Mouse (Mus musculus) right cerebral cortex, adult 18-20 months (tissue): Measurements from ENCODE around the gene Ppl.

Experiments used
- DNase-seq: peaks from one replicate; pipeline ENCODE4 v3.0.0; 2022; ENCODE audit warnings: mixed read lengths

Gene Ppl

GRCm38 (mm10) chr16:5132401-5132801, at the start of gene Ppl:
TSS of gene Ppl (minus strand) at chr16:5132421.
- DNase-seq = no peak

GRCm38 (mm10) chr16:5172636-5173035, 40.4 kb upstream of the Ppl start:
- DNase-seq = no peak

DNA sequence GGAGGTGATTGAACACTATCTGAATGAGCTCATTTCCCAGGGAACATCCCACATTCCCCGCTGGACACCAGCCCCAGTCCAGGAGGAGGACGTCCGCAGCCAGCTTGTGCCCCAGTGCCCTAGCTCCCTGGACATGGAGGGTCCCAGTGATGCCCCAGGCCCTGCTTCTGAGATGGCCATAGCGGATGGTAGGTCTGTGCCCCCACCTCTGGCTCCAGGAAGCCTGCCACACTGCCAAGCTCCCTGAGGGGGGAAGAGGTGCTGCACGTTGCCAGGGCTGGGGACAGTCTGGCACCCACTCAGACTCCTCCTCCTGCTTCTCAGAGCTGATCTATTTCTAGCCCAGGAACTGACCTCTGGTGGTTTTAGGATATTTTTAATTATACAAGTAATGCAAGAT, 36.6 kb upstream of the Ppl start:
- DNase-seq = no peak

GRCm38 (mm10) chr16:5168038-5168437, 35.8 kb upstream of the Ppl start:
- no peak for DNase-seq

GRCm38 (mm10) chr16:5164327-5164726, 32.1 kb upstream of the Ppl start:
- DNase-seq = no peak

DNA sequence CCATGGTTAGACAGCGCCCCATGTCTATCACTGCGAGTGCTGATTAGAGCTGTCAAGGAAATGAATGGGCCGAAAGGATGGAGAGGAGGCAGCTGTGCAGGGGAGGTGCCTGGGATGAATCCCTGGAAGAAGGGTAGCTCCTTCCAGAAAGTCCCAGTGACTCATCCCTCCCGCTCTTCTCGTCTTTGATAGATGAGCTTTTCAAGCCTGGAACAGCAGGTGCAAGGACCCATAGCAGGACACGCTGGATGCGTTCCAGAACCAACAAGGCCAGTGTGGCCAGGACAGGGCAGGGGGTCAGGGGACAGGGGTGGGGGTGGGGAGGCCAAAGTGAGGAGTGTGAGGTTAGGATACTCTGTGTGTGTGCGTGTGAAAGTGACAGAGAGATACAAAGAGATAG, 27.0 kb upstream of the Ppl start:
- DNase-seq = peak; percentile 58

- no peak for DNase-seq
These were observed 24.9 kb upstream of the Ppl start for GRCm38 (mm10) chr16:5157113-5157512.

DNA sequence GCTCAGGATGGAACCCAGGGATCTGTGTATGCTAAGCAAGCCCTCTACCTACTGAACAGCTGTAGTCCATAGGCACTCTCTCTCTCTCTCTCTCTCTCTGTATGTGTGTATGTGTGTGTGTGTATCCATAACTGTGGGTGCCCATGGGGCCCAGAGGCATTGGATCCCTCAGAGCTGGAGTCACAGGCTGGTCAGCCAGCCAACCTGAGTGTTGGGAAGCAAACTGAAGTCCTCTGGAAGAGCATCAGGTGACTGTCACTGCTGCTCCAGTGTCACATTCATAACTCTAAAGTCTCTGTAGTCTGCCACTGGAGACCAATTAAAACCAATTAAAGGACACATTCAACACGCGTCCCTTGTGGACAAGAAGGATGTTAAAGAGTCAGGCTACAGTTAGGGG, 24.3 kb upstream of the Ppl start:
- DNase-seq = no peak

DNA sequence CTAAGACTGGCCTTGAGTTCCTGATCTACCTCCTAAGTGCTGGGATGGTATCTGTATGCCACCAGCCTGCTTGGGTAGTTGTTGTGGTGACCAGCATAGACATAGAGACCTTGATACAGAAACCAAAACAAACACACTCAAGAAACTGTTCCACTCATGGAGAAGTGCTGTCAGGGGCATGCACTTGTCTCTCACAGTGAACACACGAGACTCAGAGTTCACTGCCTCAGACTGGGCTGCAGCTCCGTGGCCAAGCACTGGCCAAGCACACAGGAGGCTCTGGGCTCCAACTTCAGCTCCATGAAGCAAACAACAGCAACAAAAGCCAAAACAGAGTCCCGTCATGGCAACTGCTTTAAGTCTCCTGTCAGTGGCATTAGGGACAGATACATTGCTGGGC, 22.8 kb upstream of the Ppl start:
- DNase-seq = no peak

GRCm38 (mm10) chr16:5153299-5154026, 21.2 kb upstream of the Ppl start:
- DNase-seq = no peak

DNA sequence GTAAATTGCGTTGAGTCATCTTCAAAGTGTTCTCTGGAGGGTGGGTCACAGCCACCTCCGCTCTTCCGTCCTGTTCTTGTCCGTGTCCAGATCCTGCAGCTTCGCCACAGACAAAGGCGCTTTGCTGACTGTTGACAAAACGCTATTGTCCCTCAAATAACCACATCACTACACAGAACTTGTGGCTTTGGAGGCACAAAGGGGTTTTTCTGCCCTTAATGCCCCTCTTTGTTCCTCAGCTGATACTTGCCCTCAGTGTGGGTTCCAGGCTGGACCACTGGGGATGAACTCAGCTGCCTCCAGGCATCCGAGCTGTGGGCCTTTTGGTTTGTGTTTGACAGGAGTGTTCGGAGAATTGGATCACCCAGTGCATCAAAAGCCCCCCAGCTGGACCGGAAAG, 18.3 kb upstream of the Ppl start:
- DNase-seq = peak; percentile 43

DNA sequence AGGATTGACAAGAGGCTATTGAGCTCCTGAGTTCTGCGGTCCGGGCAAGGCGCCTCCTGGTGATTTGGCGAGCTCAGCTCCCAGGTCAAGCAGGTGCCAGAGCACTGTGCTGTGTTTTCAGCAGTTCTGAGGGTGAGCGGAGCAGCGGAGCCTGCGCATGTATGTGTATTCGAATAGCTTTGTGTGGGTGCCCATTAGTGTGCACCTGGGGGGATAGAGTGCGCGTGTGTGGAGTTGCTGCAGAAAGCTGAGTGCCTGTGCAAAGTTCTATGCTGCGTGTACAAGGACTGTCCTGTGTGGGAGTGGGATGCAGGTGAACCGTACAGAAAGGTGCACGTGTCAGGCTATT, 14.8 kb upstream of the Ppl start, which contains the start of gene Sec14l5:
Gene Sec14l5, plus strand, starts transcription at position 73 of the 349 bp plus-strand sequence.
- peak; percentile 29 for DNase-seq

- peak; percentile 67 for DNase-seq
These were observed 14.3 kb upstream of the Ppl start for GRCm38 (mm10) chr16:5146367-5147036.

- peak; percentile 64 for DNase-seq
These were observed 13.3 kb upstream of the Ppl start for GRCm38 (mm10) chr16:5145570-5145969.

DNA sequence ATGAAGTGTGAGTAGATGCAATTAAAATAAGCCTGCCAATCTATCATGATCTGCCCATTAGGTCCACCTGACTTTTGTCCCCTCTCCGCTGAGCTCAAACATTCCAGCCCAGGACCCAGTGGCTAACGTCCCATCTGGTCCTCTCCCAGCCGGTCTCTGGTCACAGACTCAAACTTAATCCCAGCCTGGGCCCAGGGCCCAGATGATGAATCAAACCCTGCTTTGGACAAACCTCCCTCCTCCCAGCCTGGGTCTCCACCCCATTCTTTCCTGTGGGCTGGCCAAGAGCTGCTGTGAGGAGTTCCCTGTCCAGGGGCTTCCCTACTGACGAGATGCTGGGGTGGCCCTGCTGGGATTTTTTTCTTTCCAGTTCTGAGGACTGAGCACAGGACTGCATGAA, 7.5 kb upstream of the Ppl start:
- no peak for DNase-seq

DNA sequence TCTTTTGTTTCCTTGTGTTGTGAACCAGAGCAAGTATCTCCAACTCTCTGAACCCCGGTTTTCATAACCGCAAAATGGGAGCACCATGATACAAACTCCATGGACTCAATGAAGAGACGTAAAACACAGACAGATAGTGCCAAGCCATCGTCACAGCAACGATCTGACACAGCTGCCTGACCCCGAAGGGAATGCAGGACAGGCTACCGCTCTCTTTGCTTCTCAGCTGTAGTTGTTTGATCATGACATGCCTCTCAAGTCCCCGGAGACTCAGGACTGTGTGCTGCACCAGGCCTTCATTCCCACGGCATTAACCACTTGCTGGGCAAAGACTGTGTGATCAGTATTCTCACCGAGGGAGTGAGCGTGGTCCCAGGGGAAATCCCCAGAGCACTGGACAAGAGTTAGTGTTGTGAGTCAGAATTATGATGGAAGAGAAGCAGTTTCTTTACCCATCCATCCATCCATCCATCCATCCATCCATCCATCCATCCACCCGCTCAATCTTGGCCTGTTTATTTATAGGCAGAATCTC, 4.9 kb upstream of the Ppl start:
- no peak for DNase-seq

DNA sequence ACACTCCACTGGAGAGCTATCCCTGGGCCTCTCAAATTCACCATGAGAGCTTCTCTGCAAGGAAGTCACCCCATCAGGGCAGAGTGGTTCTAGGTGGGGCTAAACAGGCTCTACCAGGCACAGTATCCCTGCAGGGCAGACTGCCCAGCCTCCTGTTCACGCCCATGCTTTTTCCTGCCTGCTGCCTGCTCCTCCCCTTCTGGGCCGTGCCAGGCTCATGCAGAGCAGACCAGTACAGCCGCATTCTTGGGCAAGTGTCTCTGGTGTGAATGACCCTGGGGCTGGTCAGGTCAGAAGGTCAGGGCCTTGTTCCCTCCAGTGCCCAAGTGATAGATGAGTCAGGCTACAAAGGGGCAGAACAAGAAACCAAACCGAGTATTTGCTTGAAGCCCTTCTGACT, 4.3 kb upstream of the Ppl start:
- no peak for DNase-seq

DNA sequence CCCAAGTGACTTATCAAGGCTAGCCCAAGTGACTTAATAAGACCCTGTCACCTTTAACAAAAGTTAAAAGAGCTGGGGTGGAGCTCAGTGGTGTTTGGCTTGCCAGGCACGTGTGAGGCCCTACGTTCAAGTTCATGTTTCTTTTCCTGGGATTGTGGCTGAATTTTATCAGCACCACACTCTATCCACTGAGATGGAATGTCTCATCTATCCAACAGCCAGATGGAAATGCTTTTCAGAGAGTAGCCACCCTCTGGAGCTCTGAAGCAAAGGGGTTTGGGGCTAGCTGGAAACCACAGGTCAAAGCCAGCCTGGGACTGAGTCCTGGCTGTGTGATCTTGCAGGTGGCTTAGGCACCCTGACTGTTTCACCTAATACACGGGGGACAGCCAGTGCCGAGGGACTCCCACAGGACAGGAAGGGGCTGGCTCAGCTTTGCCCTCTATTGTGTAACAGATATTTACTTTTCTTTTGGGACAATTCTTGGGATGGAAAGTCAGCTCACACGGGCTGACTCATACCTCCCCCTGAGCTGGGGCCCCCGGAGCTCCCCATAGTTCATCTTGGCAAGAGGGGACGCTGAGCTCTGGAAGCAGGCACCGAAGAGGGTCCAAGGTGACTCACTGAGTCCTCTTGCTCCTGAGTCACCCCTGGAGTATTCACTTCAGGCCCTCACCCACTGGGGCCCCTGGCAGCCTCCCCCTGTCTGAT, 3.5 kb upstream of the Ppl start:
- no peak for DNase-seq

DNA sequence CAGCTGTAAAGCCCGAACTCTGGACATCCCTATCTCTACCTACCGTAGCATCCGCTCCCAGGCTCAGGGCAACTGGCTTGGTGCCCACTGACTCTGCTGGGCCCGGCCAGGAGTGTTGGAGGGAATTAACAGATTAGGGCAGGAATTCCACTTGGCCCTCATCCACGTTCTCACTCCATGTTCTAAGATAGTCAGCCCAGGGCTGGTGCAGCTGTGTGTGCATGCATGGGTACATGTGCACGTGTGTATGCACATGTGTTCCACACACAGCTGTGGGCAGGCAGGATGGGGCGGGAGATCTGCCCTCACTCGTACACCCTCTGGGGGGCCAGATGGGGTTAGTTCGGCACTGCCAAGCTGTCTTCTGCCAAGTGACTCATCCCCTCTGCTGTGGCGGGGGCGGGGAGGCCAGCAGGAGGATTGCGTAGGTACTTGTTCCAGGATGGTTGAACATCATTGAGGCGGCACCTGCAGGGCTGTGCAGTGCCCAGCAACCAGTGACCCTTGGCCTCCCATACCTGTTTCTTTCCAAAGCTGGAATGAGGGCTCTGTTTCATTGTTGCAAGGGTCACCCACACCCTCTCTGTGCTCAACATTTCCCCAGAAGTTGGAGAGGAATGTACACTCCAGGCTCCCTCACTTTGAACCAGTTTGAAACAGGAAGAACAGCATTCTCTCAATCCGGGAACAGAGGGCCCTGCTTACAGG, 2.6 kb upstream of the Ppl start:
- peak; percentile 70 for DNase-seq

- DNase-seq = no peak
These were observed 834 bp downstream of the Ppl start for GRCm38 (mm10) chr16:5131251-5131922.

GRCm38 (mm10) chr16:5130766-5131165, 1.5 kb downstream of the Ppl start:
- DNase-seq = no peak

- DNase-seq = no peak
These were observed 2.0 kb downstream of the Ppl start for GRCm38 (mm10) chr16:5130196-5130595.

DNA sequence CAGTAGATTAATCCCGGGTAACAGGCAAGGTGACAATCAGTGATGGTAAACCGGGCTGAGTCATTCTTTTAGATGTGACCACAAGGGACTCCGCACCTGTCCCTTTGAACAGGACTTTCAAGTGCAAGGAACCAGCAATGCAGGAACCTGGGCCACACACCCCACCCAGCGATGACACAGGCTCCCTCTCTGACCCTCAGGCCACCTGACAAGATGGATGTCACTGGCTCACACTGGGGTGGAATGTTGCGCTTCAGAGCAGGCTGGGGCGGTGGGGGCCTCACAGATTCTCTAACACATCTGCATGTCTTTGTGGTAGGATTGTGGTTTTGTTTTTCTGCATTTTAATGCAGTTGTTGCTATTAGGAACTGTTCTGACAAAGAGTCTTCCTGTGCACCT, 8.7 kb downstream of the Ppl start:
- no peak for DNase-seq
